ENCODE assay signal across 13 mouse cellular contexts in the genomic region with DNA sequence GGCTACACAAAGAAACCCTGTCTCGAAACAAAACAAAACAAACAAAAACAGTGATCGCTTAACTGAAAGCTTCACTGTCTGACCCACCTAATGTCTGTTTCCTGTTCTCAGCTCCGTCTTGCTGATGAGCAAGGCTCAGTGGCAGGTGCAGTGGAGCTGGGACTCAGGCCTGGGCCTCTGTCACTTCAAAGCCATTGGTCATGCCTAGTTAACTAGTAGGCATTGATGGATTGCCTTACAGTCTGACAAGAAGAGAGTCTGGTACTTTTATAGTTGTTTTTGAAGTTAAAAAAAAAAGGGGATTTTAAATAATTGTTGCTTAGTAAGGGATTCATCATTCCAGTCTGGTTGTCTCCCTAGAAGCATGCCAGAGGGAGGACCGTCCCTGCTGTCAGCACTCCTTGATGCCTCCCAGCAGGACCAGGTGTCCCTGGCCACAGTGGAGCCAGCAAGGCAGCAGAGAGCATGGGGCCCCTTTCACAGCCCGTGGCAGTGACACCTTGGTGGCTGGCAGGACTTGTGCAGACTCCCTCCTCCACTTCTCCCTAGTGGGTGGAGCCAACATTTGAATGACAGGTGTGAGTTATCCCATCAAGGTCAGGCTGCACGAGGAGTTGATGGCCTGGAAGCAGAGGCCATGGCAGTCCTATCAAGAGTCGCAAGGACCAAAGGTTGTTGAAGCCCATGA.
DNase-seq lines count a peak whose midpoint lies in the region; ATAC-seq and TF ChIP-seq lines count a peak whose summit lies in the region.
"Had no signal": no experiment of that assay in that cellular context is flagged by ENCODE, and none has a peak within 500 bp of the region (broad histone marks: within the 10 kb centered on the region; RNA-seq: fewer than 3 reads in every experiment).

No protein-coding gene starts in this region.

- no peaks in the 10 kb centered on the region for H3K9me3 ChIP-seq in midbrain, embryonic 12.5 days
- H3K9me3 ChIP-seq in midbrain, embryonic 11.5 days (ENCODE audit: control insufficient read depth, low read length), result no peaks in the 10 kb centered on the region
- no peaks in the 10 kb centered on the region for H3K9me3 ChIP-seq in stomach, postnatal 0 days (ENCODE audit: control insufficient read depth, low read length)

- peak; percentile 20 to 38 for DNase-seq in cerebellum, adult 2 months
- DNase-seq in cerebellum, adult 8-10 months, result no peak
- DNase-seq in midbrain, embryonic 11.5 days (ENCODE audit: low spot score, missing footprints), result no peak
- DNase-seq in forelimb bud, embryonic 11.5 days (ENCODE audit: low read depth, low spot score), result peak; percentile 9
- DNase-seq in stomach, postnatal 0 days (ENCODE audit: low spot score), result no peak
- DNase-seq in lung, adult 18-20 months, result no peak
- DNase-seq in ovary, adult 18-20 months (ENCODE audit: low spot score), result no peak
- DNase-seq: adrenal gland, postnatal 25 days; B cell, adult 2 months; kidney, postnatal 25 days; lung, embryonic 14.5 days had no signal

- 51% methylated on average over 7 of the region's 7 CpGs for WGBS in cerebellum, adult 2 months
- WGBS in midbrain, embryonic 12.5 days, result 57% methylated on average over 7 of the region's 7 CpGs
- WGBS in midbrain, embryonic 11.5 days, result 61% methylated on average over 7 of the region's 7 CpGs
- WGBS in stomach, postnatal 0 days, result 40% methylated on average over 7 of the region's 7 CpGs

- ATAC-seq in midbrain, embryonic 12.5 days (ENCODE audit: low FRiP score, low read depth), result no peak
- ATAC-seq in midbrain, embryonic 11.5 days (ENCODE audit: low FRiP score), result no peak
- ATAC-seq in stomach, postnatal 0 days (ENCODE audit: low FRiP score, low TSS enrichment), result 0 out of 2 replicates have a peak, but pooled peaks have one; percentile 15

- H3K27me3 ChIP-seq in cerebellum, adult 2 months (ENCODE audit: control insufficient read depth, insufficient read depth, low read length), result no peaks in the 10 kb centered on the region
- no peaks in the 10 kb centered on the region for H3K27me3 ChIP-seq in midbrain, embryonic 12.5 days
- H3K27me3 ChIP-seq in midbrain, embryonic 11.5 days (ENCODE audit: control insufficient read depth, insufficient read depth, low read length), result no peaks in the 10 kb centered on the region
- no peaks in the 10 kb centered on the region for H3K27me3 ChIP-seq in stomach, postnatal 0 days (ENCODE audit: control insufficient read depth, insufficient read depth, low read length)

- peaks cover 7% of the 10 kb centered on the region for H3K4me1 ChIP-seq in cerebellum, adult 2 months (ENCODE audit: control insufficient read depth, insufficient read depth, low read length)
- H3K4me1 ChIP-seq in midbrain, embryonic 12.5 days, result 0 out of 2 replicates have a peak, but pooled peaks cover 11% of the 10 kb centered on the region
- no peaks in the 10 kb centered on the region; the same call in 1 of the 2 replicates for H3K4me1 ChIP-seq in midbrain, embryonic 11.5 days (ENCODE audit: control insufficient read depth, insufficient read depth, low read length)
- no peaks in the 10 kb centered on the region for H3K4me1 ChIP-seq in stomach, postnatal 0 days (replicated peaks; ENCODE audit: control insufficient read depth, insufficient read depth)

- no peak for TF ChIP-seq EP300 in stomach, postnatal 0 days (optimal IDR thresholded peaks at IDR 0.05)

- no peaks in the 10 kb centered on the region for H3K36me3 ChIP-seq in midbrain, embryonic 12.5 days
- H3K36me3 ChIP-seq in midbrain, embryonic 11.5 days (ENCODE audit: control insufficient read depth, insufficient read depth, low read length), result no peaks in the 10 kb centered on the region
- no peaks in the 10 kb centered on the region for H3K36me3 ChIP-seq in stomach, postnatal 0 days (ENCODE audit: control insufficient read depth, insufficient read depth, low read length)
- H3K36me3 ChIP-seq: G1E had no signal

- no peak overlapping the region for H3K9ac ChIP-seq in midbrain, embryonic 12.5 days (replicated peaks)
- H3K9ac ChIP-seq in midbrain, embryonic 11.5 days (ENCODE audit: low read length), result no peak overlapping the region
- no peak overlapping the region for H3K9ac ChIP-seq in stomach, postnatal 0 days (ENCODE audit: low read length)
- H3K9ac ChIP-seq: lung, embryonic 14.5 days had no signal

- TF ChIP-seq CTCF in cerebellum, adult 2 months (IDR thresholded peaks at IDR 0.05; ENCODE audit: borderline replicate concordance, insufficient read depth, low read depth, low read length), result no peak
- no peak for TF ChIP-seq CTCF in stomach, postnatal 0 days (IDR thresholded peaks at IDR 0.05; ENCODE audit: low read depth)

- no peak for TF ChIP-seq POLR2A in cerebellum, adult 2 months (IDR thresholded peaks at IDR 0.05; ENCODE audit: borderline replicate concordance, insufficient read depth, low read length)

- no peak overlapping the region for H3K27ac ChIP-seq in cerebellum, adult 2 months (ENCODE audit: insufficient read depth, low read length)
- peak overlapping the region; percentile 25; the same call in 1 of the 2 replicates for H3K27ac ChIP-seq in midbrain, embryonic 12.5 days (replicated peaks)
- H3K27ac ChIP-seq in midbrain, embryonic 11.5 days (ENCODE audit: low read depth, low read length), result no peak overlapping the region
- no peak overlapping the region for H3K27ac ChIP-seq in stomach, postnatal 0 days (replicated peaks)

- no peak overlapping the region for H3K4me3 ChIP-seq in cerebellum, adult 2 months (replicated peaks; ENCODE audit: insufficient read depth, low read depth, low read length)
- no peak overlapping the region for H3K4me3 ChIP-seq in midbrain, embryonic 12.5 days
- no peak overlapping the region for H3K4me3 ChIP-seq in midbrain, embryonic 11.5 days (ENCODE audit: low read depth, low read length)
- no peak overlapping the region for H3K4me3 ChIP-seq in stomach, postnatal 0 days (ENCODE audit: low read depth, low read length)

- no peak overlapping the region for H3K4me2 ChIP-seq in midbrain, embryonic 12.5 days (replicated peaks)
- H3K4me2 ChIP-seq in midbrain, embryonic 11.5 days, result no peak overlapping the region
- H3K4me2 ChIP-seq in stomach, postnatal 0 days (replicated peaks; ENCODE audit: low read depth), result no peak overlapping the region
- H3K4me2 ChIP-seq: lung, embryonic 14.5 days had no signal

Comparison
In these comparisons a context has a peak if more than half of its experiments do, and no peak if none do; other contexts are left out.
1. DNase-seq: peak in cerebellum, adult 2 months (2 of 2) and forelimb bud, embryonic 11.5 days (single experiment); none in cerebellum, adult 8-10 months (single experiment), midbrain, embryonic 11.5 days (single experiment), stomach, postnatal 0 days (single experiment), lung, adult 18-20 months (0 of 2) and ovary, adult 18-20 months (single experiment).